Mouse (Mus musculus) embryonic facial prominence, embryonic 14.5 days (tissue): ENCODE measurements around the gene Appbp2. TPM values are rescaled to one million over a fixed set of nuclear protein-coding genes. Genes with fewer than 3 reads are reported as not detected.

ENCODE experiments used
- ATAC-seq: fragments of 200-750 bp; cut with Nextera tagmentation; 2 replicates; pipeline ENCODE4 v1.8.0; 2017; ENCODE audit warnings: low read depth, moderate number of reproducible peaks, moderate TSS enrichment
- DNase-seq: peaks from one replicate; pipeline ENCODE4 v3.0.0-alpha.2; 2015; ENCODE audit warnings: low spot score
- H3K27ac ChIP-seq: fragments of 300-500 bp; sonication (generic); replicated peaks from 2 replicates; pipeline ENCODE4 v1.5.1; 2014; ENCODE audit warnings: low read depth, mild to moderate bottlenecking, low read length, moderate library complexity
- H3K27me3 ChIP-seq: fragments of 300-500 bp; sonication (generic); replicated peaks from 2 replicates; pipeline ENCODE4 v1.6.1; 2014; ENCODE audit warnings: low read length; ENCODE audit not compliant: control insufficient read depth, insufficient read depth
- H3K36me3 ChIP-seq: fragments of 300-500 bp; sonication (generic); 2 replicates; pipeline ENCODE4 v1.6.1; 2014; ENCODE audit warnings: low read length, mixed read lengths; ENCODE audit not compliant: control insufficient read depth, insufficient read depth
- H3K4me1 ChIP-seq: fragments of 300-500 bp; sonication (generic); 2 replicates; pipeline ENCODE4 v1.6.1; 2014; ENCODE audit warnings: antibody characterized with exemption, low read length; ENCODE audit not compliant: control insufficient read depth, insufficient read depth
- H3K4me2 ChIP-seq: fragments of 300-500 bp; sonication (generic); 2 replicates; pipeline ENCODE4 v1.6.1; 2014; ENCODE audit warnings: low read depth, mild to moderate bottlenecking, low read length, moderate library complexity, mixed read lengths
- H3K4me3 ChIP-seq: fragments of 300-500 bp; sonication (generic); 2 replicates; pipeline ENCODE4 v1.5.1; 2014; ENCODE audit warnings: low read depth, mild to moderate bottlenecking, low read length
- H3K9ac ChIP-seq: fragments of 300-500 bp; sonication (generic); 2 replicates; pipeline ENCODE4 v1.6.1; 2014; ENCODE audit warnings: low read depth, mild to moderate bottlenecking, low read length, moderate library complexity, mixed read lengths
- H3K9me3 ChIP-seq: fragments of 300-500 bp; sonication (generic); 2 replicates; pipeline ENCODE4 v1.6.1; 2016; ENCODE audit warnings: low read length; ENCODE audit not compliant: control insufficient read depth
- WGBS: fragments of 180-500 bp; shearing (Covaris S2); extraction: QIAGEN DNeasy Blood & Tissue Kit; methylation state at CpG from one replicate; pipeline ENCODE4 v1.1.7; 2014; 5-methylcytosine and 5-hydroxymethylcytosine counted together
- polyA plus RNA-seq: library from polyadenylated mRNA; unstranded; fragments of >200 nt; fragmentation: Nextera tagmentation; extraction: Ambion mirVana; gene quantifications from 2 replicates; pipeline ENCODE4 v1.2.1, GENCODE M21; 2014

Appbp2 gene
- polyA plus RNA-seq, 1 experiment from 2014 or later, result 46.1 TPM

DNA sequence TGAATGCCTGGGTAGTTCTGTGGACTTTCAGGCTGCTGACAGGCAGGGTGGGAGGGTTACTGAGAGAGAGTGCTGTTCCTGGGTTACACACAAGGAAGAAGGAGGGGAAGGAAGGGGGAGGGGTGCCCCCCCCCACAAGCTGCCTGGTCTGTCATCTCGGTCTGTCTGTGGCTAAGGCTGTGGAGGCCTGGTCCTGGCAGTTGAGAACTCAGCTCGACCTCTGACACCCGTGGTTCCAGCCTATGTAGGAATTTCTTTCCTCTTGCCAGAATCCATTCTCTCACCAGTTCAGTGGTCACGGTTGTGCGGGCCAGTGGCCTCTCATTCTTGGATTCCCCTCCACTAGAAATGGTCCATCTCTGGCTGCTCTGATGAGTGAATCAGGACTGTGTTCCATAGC lies 29.7 kb upstream of the Appbp2 start:
- Histone ChIP-seq H3K4me3 (no peak overlapping the region), H3K36me3 (no peaks in the 10 kb centered on the region), H3K27ac (no peak overlapping the region), H3K27me3 (no peaks in the 10 kb centered on the region), H3K9me3 (no peaks in the 10 kb centered on the region), H3K4me2 (no peak overlapping the region), H3K9ac (no peak overlapping the region), H3K4me1 (no peaks in the 10 kb centered on the region)
- DNase-seq (no peak), ATAC-seq (no peak)
- WGBS, result 58% methylated on average over 5 of the region's 5 CpGs

DNA sequence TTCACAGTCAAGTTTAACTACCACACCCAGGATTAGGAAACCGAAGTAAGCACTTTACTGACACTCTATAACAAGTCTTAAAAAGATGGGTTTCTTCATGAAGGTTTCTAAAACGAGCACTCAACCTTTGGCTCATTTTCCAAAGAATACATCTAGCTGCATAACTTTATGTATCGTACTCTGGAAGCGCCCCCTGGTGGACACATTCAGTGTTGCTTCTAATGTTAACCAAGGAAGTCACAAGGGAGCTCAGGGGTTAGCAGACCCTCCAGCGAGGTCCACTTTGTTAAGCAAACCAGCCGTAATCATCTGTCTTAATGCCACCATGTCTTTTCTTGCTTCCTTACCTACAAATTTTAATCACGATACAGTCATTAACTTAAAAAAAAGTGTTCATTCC lies 26.3 kb upstream of the Appbp2 start:
- 33% methylated on average over 7 of the region's 7 CpGs for WGBS
- ATAC-seq, result no peak
- no peak overlapping the region for H3K4me2 ChIP-seq

DNA sequence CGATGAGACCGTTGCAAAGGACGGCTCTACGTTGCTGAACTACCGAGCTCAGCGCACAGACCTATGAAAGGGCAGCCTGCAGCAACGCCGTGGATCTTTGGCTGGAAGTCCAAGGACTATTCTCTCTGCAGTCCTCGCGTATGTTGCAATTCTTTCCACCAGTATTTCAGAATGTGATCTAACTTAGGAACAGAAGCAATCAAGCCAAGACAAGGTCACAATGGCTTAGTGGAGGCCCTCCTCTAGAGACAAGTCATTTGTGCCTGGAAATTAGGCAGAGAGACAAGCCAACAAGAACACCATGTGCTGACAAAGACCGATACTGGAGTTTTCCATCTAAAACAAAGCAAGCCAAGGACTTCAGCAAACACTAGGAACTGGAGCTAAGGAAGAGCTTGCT lies 24.0 kb upstream of the Appbp2 start:
- H3K9ac ChIP-seq, result no peak overlapping the region
- no peaks in the 10 kb centered on the region for H3K27me3 ChIP-seq
- H3K9me3 ChIP-seq, result no peaks in the 10 kb centered on the region
- ATAC-seq (no peak), DNase-seq (no peak)
- no peak overlapping the region for H3K4me3 ChIP-seq
- 90% methylated on average over 11 of the region's 11 CpGs for WGBS
- no peak overlapping the region for H3K4me2 ChIP-seq
- H3K27ac ChIP-seq, result no peak overlapping the region
- H3K4me1 ChIP-seq, result no peaks in the 10 kb centered on the region
- no peaks in the 10 kb centered on the region for H3K36me3 ChIP-seq

More for the DNA sequence above, 26.3 kb upstream of the Appbp2 start:
- H3K36me3 ChIP-seq, result no peaks in the 10 kb centered on the region
- no peaks in the 10 kb centered on the region for H3K9me3 ChIP-seq
- peak; percentile 63 for DNase-seq
- H3K27me3 ChIP-seq, result no peaks in the 10 kb centered on the region
- no peak overlapping the region for H3K27ac ChIP-seq
- no peaks in the 10 kb centered on the region for H3K4me1 ChIP-seq
- H3K4me3 ChIP-seq, result no peak overlapping the region
- H3K9ac ChIP-seq, result no peak overlapping the region

DNA sequence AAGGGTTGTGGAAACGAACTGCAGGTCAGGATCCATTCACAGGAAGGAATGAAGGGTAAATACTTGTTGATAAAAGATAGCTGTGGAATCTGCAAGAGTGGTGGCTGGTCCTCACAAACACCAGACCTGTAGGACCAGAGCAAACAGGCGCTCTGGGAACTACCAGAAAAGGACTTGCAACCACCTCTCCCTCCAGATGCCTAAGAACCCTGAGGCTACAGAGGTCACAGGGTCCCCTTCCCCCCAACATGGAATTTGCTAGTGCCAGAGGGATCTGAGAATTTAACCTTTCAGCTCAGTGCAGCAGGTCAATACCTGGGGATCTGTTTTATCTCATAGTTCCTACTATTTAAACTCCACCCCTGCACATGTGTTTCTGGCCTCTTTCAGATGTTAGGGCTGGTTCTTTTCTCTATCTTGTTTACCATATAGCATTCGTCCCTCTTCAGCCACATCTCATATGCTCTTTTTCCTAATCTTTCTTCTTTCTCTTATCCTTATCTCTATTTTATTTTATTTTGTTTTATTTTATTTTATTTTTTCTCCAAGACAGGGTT lies 20.6 kb upstream of the Appbp2 start:
- no peak overlapping the region for H3K4me2 ChIP-seq
- H3K4me1 ChIP-seq, result no peaks in the 10 kb centered on the region
- H3K4me3 ChIP-seq, result no peak overlapping the region
- 49% methylated on average over 3 of the region's 3 CpGs for WGBS
- no peaks in the 10 kb centered on the region for H3K27me3 ChIP-seq
- DNase-seq (no peak), ATAC-seq (no peak)
- no peak overlapping the region for H3K9ac ChIP-seq
- no peak overlapping the region for H3K27ac ChIP-seq
- no peaks in the 10 kb centered on the region for H3K36me3 ChIP-seq
- H3K9me3 ChIP-seq, result no peaks in the 10 kb centered on the region

DNA sequence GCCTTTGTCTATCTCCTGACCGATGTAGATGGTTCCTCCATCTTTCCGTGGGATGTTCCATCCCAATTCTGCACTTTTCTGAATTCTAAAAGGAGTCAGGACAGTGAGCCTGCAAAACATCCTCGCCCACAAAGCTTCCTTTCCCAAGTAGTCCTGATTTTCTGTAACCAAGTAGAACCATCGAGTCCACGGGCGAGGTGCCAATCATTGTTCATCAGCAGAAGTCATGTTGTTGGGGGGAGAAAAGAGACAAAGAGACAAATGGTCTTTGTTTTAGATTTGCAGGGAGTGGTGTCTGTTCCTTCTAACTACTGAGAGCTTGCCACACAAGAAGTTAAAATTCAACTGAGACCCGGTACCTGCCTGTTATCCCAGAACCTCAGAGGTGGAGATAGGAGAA lies 18.7 kb upstream of the Appbp2 start:
- no peak overlapping the region for H3K4me3 ChIP-seq
- H3K27me3 ChIP-seq, result no peaks in the 10 kb centered on the region
- DNase-seq (no peak), ATAC-seq (no peak)
- no peak overlapping the region for H3K4me2 ChIP-seq
- no peaks in the 10 kb centered on the region for H3K36me3 ChIP-seq
- H3K9ac ChIP-seq, result no peak overlapping the region
- no peak overlapping the region for H3K27ac ChIP-seq
- WGBS, result 76% methylated on average over 7 of the region's 7 CpGs
- no peaks in the 10 kb centered on the region for H3K4me1 ChIP-seq
- H3K9me3 ChIP-seq, result no peaks in the 10 kb centered on the region

DNA sequence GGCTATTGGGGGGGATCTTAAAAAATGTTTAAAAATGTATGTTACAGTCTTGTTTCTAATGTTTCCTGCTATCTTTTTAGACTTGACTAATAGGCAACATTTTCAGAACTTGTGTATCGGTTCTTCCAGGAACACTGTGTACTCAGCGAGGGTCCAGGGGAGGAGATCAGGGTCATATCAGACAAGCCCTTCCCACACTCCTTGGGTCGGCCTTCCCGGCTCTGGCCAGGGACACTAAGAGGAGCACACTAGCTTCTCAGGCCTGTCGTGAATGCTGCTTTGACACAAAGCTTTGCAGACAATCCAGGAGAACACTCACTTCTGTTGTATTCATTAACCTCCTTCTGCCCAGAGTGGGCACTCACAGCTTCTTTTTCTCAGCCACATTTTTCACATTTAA lies 18.1 kb upstream of the Appbp2 start:
- H3K36me3 ChIP-seq, result no peaks in the 10 kb centered on the region
- H3K4me1 ChIP-seq, result no peaks in the 10 kb centered on the region
- no peak overlapping the region for H3K9ac ChIP-seq
- no peak overlapping the region for H3K4me2 ChIP-seq
- no peak overlapping the region for H3K4me3 ChIP-seq
- WGBS, result 75% methylated on average over 5 of the region's 5 CpGs
- DNase-seq (no peak), ATAC-seq (no peak)
- H3K27me3 ChIP-seq, result no peaks in the 10 kb centered on the region
- H3K27ac ChIP-seq, result no peak overlapping the region
- no peaks in the 10 kb centered on the region for H3K9me3 ChIP-seq

DNA sequence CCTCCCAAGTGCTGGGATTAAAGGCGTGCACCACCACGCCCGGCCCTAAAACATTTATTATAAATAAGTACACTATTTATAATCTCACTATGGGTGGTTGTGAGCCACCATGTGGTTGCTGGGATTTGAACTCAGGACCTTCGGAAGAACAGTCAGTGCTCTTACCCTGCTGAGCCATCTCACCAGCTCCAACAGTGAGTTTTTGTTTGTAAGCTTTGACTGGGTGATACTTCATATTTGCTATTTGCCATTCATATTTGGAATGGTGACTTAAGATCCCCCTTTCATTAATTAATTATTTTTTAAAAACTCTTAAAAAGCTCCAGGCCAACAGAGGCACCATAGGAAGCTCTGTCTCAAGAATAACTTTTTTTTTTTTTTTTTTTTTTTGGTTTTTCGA lies 17.0 kb upstream of the Appbp2 start:
- Histone ChIP-seq H3K36me3 (no peaks in the 10 kb centered on the region), H3K9ac (no peak overlapping the region), H3K9me3 (no peaks in the 10 kb centered on the region), H3K27me3 (no peaks in the 10 kb centered on the region), H3K4me1 (no peaks in the 10 kb centered on the region), H3K27ac (no peak overlapping the region), H3K4me3 (no peak overlapping the region), H3K4me2 (no peak overlapping the region)
- 91% methylated on average over 5 of the region's 5 CpGs for WGBS
- DNase-seq (no peak), ATAC-seq (no peak)

DNA sequence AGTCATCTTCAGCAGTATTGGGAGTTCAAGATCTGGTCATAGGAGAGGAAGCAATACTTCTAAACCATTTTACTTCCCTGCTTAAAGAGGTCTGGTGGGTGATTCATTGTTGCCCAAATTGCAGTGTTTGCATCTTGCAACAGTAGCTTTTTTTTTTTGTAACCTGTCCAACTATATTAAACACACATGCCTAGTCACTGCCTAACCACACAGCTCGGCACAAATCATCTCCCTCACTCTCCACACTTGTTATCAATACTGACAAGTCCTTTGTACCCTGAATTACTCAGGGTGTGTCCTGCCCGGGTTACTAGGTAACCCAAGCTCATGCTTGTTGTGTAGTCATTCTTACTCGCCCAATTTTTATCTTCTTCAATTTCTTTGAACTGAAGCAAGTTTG lies 15.5 kb upstream of the Appbp2 start:
- WGBS, result 51% methylated on average over 3 of the region's 3 CpGs
- H3K9me3 ChIP-seq, result no peaks in the 10 kb centered on the region
- no peaks in the 10 kb centered on the region for H3K36me3 ChIP-seq
- no peak overlapping the region for H3K4me2 ChIP-seq
- H3K27me3 ChIP-seq, result no peaks in the 10 kb centered on the region
- H3K9ac ChIP-seq, result no peak overlapping the region
- H3K4me3 ChIP-seq, result no peak overlapping the region
- H3K27ac ChIP-seq, result no peak overlapping the region
- ATAC-seq (no peak), DNase-seq (no peak)
- no peaks in the 10 kb centered on the region for H3K4me1 ChIP-seq

DNA sequence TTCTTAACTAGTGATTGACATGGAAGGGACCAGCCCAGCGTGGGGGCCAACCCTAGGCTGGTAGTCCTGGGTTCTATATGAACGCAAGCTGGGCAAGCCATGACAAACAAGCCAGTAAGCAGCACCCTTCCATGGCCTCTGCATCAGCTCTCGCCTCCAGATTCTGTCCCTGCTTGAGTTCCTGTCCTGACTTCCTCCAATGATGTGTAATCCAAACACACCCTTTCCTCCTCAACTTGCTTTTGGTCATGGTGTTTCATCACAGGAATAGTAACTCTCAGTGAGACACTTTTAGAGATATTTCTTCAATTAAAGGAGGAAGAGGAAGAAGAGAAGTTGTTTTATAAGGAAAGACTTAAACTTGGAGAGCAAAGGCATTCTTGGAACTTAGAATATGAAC lies 14.4 kb upstream of the Appbp2 start:
- ATAC-seq, result no peak
- Histone ChIP-seq H3K27me3 (no peaks in the 10 kb centered on the region), H3K4me3 (no peak overlapping the region), H3K27ac (no peak overlapping the region), H3K9me3 (no peaks in the 10 kb centered on the region), H3K36me3 (no peaks in the 10 kb centered on the region), H3K4me2 (no peak overlapping the region), H3K9ac (no peak overlapping the region), H3K4me1 (no peaks in the 10 kb centered on the region)
- WGBS, result 70% methylated on average over 3 of the region's 3 CpGs
- no peak for DNase-seq
